Mouse (Mus musculus) forelimb bud, embryonic 11.5 days (tissue): ENCODE measurements around the gene Ctcf.

Experiments used
- DNase-seq: peaks from one replicate; pipeline ENCODE4 v3.0.0-alpha.2; 2012; ENCODE audit warnings: low read depth, low spot score

Gene Ctcf

DNA sequence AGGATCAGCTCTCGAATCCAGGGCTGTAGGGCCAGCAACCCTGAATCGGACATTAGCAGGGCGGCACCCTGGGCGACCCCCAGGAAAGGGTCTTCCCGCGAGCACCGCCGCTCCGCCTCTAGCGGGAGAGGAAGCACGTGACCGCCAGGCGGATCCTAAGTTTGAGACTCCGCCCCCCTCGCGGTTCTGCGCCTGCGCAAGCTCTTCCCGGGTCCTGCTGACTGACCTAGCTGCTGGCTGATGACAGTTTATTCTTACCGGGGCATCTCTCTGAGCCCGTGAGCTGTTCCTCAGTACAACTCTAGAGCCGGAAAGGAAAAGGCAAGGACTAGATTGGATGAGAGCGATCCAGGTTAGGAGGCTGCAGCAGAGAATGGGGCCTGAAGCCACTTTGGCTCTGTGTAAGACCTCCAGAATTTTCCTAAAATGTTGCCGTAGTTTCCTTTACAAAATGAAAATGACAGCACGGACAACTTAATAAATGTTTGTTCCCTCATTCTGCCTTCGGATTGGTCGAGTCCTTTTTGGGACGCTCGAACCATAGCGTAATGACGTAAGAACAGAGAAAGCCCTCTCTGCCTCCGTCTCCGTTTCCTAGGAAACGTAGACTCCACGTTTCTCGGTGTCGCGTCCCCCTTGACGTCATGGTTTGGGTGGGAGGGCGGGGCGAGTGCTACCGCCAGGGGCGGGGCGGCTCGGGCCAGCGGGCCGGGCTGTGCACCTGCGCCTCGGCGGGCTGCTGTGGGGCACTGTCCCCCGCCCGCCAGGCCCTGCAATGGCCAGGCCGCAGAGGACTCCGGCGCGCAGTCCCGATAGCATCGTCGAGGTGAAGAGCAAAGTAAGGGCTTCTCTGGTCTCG lies 64.8 kb downstream of the Ctcf start, which contains the start of the genes Acd and Pard6a:
Acd (minus strand) TSS at position 137 of the 859 bp plus-strand sequence.
Pard6a (plus strand) TSS at position 183 of the 859 bp plus-strand sequence.
- DNase-seq: peak; percentile 95

GRCm38 (mm10) chr8:105702001-105702401 lies 65.6 kb downstream of the Ctcf start:
- DNase-seq: peak; percentile 2

DNA sequence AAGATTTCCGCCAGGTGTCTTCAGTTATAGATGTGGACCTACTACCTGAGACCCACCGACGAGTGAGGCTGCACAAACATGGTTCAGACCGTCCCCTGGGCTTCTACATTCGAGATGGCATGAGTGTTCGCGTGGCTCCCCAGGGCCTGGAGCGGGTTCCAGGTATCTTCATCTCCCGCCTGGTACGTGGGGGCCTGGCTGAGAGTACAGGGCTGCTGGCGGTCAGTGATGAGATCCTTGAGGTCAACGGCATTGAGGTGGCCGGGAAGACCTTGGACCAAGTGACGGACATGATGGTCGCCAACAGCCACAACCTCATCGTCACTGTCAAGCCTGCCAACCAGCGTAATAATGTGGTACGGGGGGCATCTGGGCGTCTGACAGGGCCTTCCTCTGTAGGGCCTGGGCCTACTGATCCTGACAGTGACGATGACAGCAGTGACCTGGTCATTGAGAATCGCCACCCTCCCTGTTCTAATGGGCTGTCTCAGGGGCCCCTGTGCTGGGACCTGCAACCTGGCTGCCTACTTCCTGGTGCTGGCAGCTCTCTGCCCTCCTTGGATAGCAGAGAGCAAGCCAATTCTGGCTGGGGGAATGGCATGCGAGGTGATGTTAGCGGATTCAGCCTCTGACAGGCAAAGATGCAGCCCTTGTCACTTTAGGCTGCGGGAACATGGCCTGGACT lies 66.5 kb downstream of the Ctcf start:
- no peak for DNase-seq

GRCm38 (mm10) chr8:105704146-105704812 lies 67.9 kb downstream of the Ctcf start:
- no peak for DNase-seq

- no peak for DNase-seq
Observed at GRCm38 (mm10) chr8:105704955-105705354, 68.6 kb downstream of the Ctcf start.

- no peak for DNase-seq
Observed at GRCm38 (mm10) chr8:105706426-105706825, 70.1 kb downstream of the Ctcf start.

DNA sequence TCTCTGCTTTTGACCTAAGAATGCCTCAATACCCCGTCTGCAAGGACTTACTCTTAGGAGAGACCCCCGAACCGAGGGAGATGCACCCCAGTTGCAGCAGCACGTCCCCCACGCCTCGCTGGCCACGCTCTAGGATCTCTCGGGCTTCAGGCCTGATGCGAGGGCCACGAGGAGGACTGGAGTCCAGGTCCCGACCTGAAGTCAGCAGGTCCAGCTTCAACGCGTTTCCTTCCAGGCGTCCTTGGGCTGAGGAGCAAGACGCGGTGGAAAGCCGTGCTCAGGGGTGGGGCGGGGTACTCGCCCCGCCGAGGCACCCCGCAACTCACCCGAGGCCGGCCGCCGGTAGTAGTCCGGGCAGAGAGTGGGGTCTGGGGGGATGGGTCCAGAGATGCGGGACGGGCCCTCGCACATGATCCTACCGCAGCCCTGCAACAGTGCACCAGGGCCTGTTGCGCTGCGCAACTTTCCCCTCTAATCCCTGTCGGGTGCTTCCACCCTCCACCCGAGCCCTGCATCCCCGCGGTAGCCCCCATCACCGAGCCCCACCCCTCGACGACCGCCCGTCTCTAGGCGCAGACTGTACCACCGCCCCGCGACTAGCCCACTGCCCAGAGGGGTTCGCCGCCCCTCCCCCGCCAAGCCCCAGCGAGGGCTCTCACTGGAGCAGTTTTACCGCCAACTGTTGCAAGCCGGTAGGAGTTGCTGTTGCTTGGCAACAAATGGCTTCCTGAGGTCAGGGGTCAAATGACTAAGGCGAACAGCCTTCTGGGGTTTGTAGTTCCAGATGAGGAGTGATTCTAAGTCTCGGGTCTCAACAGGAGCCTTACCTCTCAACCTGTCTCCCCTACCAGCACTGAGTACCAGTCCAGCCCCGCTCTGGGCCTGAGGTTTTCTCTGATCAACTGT lies 71.4 kb downstream of the Ctcf start, which contains the start of the genes 4933405L10Rik and Enkd1:
4933405L10Rik (plus strand) TSS at position 158 of the 906 bp plus-strand sequence.
Enkd1 (minus strand) TSS at position 713 of the 906 bp plus-strand sequence.
- peak; percentile 96 for DNase-seq

DNA sequence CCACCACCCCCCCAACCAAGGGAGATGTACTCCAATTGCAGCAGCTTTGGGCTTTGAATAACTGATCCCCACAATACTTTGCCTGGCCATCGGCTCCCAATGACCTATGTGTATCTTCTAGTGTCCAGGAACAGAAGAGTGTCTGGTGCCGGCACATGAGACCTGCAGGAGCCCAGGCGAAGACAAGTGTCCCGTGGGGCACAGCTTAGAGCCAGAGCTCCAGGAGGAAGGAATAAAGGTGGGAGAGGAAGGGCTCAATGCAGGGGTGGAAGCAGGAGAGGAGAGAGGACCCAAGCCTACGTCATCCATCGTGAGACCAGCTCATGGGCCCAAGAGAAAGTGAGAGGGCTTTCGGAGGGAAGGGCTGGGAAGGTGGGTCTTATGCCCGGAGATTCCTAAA lies 72.3 kb downstream of the Ctcf start:
- DNase-seq: no peak

DNA sequence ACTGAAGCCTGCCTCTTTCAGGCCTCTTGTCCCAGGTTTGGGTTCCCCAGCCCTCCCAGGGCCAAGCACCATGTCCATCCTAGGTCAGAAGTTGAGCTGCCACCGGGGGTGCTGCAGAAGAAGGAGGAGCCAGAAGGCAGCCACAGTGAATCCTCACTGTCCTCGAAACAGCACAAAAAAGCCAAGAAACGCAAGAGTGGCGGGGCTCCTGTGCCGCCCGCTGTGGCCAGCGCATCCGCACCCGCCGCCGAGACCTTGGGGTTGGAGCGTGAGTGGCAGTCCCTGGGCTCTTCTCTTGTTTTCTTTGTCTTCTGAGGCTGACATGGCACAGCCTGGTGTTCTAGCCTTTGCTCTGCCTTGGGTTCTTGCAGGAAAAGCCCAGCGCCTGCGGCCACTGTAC lies 72.9 kb downstream of the Ctcf start:
- DNase-seq: no peak

GRCm38 (mm10) chr8:105712286-105712685 lies 75.9 kb downstream of the Ctcf start:
- no peak for DNase-seq

GRCm38 (mm10) chr8:105714139-105714538 lies 77.8 kb downstream of the Ctcf start:
- peak; percentile 89 for DNase-seq

- no peak for DNase-seq
Observed at GRCm38 (mm10) chr8:105715042-105715441, 78.7 kb downstream of the Ctcf start.

- DNase-seq: no peak
Observed at GRCm38 (mm10) chr8:105716302-105716945, 80.1 kb downstream of the Ctcf start.

DNA sequence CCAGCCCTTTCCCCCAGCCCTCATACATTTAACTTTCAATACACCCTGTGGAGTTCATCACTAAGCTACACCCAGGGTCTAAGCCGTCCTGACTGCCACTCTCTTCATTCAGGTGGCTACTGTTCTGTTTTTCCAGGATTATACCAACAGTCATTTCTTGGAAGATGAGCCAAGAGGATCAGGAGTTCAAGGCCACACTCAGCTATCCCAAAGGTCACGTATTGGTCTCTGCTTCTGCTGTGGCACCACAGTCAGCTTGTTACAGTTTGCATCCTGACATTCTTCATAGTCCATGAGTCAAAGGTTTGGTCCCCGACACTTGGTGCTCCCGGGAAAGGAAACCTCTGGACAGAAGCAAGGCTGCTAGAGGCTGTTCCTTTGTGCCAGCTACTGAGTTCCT lies 83.3 kb downstream of the Ctcf start:
- no peak for DNase-seq

DNA sequence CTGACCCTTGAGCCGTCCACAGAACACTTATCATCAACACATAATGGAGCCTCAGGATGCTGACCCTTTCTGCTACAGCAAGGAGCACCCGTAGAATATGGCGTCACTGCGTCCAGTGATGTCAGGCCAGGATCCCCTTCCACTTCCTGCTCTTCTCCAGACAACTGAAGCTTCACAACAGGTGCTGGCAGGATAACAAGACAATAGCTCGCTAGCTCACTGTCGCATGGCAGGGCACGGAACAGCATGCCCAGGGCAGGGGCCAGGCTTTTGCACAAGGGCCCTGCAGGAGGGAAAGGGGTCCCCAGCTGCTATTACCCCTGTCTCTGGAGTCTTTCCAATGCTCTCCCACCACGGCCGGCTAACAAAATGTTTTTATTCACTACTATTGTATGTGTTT lies 86.5 kb downstream of the Ctcf start:
- no peak for DNase-seq

DNA sequence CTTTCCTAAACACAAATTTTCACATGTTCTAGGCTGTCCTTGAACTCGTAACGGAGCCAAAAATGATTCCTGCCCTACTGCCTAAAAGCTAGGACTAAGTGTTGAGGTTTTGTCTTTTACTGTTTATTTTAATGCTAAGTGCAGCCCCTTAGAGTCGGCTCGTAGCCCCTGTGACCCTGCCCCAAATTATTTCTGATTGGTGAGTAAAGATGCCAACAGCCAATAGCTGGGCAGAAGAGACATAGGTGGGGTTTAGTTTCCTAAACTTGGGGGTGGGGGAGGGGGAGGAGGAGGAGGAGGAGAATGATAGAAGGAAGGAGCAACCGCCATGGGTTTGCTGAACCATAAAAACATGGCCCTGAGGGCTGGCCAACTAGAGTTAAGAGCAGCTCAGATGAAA lies 89.4 kb downstream of the Ctcf start:
- no peak for DNase-seq

DNA sequence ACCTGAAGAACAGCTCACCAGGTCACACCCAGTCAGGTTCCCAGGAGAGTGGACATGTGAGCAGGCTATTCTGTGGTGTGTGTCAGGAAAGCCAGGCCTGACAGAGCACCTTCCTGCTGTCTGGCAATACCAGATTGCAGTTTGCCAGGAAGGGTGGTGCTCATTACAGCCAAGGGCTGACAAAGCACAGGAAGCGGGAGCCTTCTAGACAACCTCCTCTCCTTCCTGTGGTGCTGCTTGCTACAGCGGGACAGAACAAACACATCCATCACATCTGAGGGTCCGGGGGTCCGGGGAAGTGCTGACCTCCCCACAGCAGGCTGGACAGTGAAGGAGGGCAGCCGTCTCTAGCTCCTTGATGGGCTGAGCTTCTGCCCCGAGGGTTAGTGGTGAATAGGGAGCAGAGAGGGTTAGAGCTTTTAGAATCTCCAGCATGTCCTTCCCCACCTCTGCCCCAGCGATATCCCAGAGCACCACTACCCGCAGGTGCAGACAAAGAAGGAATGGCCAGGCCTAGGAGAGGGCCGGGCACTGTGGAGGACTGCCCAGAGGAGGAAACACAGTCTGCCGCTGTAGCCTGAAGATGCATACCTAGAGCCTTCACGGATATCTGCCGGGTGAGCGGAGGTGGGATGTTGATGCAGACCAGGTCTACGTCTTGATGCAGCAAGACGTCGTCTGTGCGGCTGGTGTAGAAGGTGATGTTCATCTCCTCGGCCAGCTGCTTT lies 91.2 kb downstream of the Ctcf start:
- no peak for DNase-seq

DNA sequence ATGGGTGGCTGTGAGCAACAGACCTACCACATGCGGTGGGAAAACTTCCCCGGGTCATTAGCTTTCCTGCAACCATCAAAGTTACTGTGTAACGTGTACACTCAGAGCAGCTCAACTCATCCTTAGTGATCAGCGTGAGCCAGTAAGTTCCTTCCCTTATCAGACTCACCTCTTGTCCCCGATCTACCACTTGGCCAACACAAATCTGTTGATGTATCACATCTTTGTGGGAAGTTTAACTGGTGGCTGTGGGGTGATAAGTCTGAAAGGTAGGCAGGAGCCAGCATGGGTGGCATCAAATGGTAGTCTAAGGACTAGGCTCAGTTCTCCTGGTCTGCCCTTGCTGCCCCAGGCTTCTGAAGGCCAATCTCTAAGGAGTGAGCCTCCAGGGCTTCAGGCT lies 95.8 kb downstream of the Ctcf start:
- DNase-seq: no peak
